Mouse (Mus musculus): Measurements from ENCODE around the gene Ttc25. TPM values are rescaled to one million over a fixed set of nuclear protein-coding genes. Genes with fewer than 3 reads are reported as not detected.
"Not testable (repeated sequence)": the region's sequence is repeated elsewhere in the genome, so short reads cannot be mapped to it uniquely, and the experiment has no call there.

Gene Ttc25
- polyA plus RNA-seq, 1 experiment from 2014 or later, result 1.2 TPM

DNA sequence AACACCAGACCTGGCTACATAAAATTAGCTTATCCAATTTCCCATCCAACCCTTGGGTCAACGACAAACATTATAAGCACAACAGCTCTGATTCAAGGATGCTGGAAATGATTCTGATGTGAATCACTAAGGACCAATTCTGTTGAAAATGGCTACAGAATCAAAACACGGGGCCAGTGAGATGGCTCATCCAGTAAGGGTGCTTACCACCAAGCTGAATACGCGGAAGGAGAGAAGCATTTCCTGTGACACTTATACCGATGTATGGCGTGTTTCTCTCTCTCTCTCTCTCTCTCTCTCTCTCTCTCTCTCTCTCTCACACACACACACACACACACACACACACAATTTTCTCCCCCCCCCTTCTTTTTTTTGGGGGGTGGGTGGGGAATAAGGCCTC is 61.7 kb downstream of the Ttc25 start:
- WGBS, result 94% methylated on average over 6 of the region's 6 CpGs
- Histone ChIP-seq H3K4me2 (no peak overlapping the region), H3K4me3 (replicated peaks) (no peak overlapping the region), H3K9me3 (no peaks in the 10 kb centered on the region), H3K9ac (replicated peaks) (no peak overlapping the region), H3K27ac (no peak overlapping the region), H3K27me3 (no peaks in the 10 kb centered on the region), H3K36me3 (peaks cover 44% of the 10 kb centered on the region), H3K4me1 (replicated peaks) (peaks cover 4% of the 10 kb centered on the region)
- ATAC-seq (ENCODE audit: insufficient number of reproducible peaks, insufficient read depth, low FRiP score, low TSS enrichment, low read depth), result no peak

DNA sequence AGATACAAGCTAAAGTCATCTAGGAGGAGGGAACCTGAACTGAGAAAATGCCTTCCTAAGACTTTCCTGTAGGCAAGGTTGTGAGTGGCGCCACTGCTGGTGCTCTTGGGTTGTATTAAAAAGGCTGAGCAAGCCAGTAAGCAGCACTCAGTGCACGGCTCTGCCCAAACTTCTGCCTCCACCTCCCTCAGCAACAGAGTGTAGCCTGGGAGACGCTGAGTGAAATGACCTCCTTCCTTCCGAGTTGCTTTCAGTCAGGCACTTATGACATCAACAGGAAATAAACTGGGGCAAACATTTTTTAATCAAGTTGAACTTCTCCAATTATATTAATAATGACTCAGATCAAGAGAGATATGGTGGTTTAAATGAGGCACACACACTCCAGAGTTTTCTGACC is 63.4 kb downstream of the Ttc25 start:
- ATAC-seq (ENCODE audit: insufficient number of reproducible peaks, insufficient read depth, low FRiP score, low TSS enrichment, low read depth), result no peak
- no peak overlapping the region for H3K4me3 ChIP-seq (replicated peaks)
- WGBS, result 76% methylated on average over 4 of the region's 4 CpGs
- peaks cover 39% of the 10 kb centered on the region; the same call in 1 of the 2 replicates for H3K36me3 ChIP-seq
- no peaks in the 10 kb centered on the region for H3K9me3 ChIP-seq
- peaks cover 4% of the 10 kb centered on the region for H3K4me1 ChIP-seq (replicated peaks)
- H3K27me3 ChIP-seq, result no peaks in the 10 kb centered on the region
- H3K4me2 ChIP-seq, result no peak overlapping the region
- no peak overlapping the region for H3K27ac ChIP-seq
- no peak overlapping the region for H3K9ac ChIP-seq (replicated peaks)

DNA sequence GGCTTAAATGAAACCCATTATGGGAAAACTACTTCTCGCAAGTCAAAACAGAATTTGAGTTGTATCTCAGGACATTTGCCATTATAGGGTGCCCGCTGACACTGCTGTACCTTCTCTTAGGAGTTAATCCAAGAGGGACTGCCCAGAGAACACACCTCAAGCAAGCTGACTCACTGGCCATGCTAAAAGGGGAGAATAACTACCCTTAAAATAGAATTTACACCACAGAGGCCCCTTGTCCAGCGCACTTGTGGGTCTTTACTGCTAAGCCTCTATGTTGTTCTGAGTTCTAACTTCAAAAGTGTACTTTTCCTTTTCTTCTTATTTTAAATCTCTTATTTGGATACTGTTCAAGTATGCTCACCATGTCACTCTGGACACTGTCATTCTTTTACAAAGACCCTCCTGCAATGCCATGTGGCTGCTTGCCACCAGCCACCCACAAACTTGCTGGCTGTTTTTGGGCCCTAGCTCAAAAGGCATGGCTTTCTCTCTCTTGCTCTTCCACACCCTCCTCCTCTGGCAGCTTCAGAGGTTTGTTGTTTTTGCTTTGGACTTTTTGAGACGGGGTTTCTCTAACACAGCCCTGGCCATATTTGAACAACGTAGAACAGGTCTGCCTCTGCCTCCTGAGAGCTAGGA is 64.1 kb downstream of the Ttc25 start:
- Histone ChIP-seq H3K4me1 (replicated peaks) (peaks cover 2% of the 10 kb centered on the region), H3K27me3 (no peaks in the 10 kb centered on the region), H3K9me3 (no peaks in the 10 kb centered on the region), H3K36me3 (peaks cover 39% of the 10 kb centered on the region; the same call in 1 of the 2 replicates), H3K4me3 (replicated peaks) (no peak overlapping the region), H3K9ac (replicated peaks) (no peak overlapping the region), H3K4me2 (no peak overlapping the region), H3K27ac (no peak overlapping the region)
- 95% methylated on average over 5 of the region's 5 CpGs for WGBS
- ATAC-seq (ENCODE audit: insufficient number of reproducible peaks, insufficient read depth, low FRiP score, low TSS enrichment, low read depth), result no peak

DNA sequence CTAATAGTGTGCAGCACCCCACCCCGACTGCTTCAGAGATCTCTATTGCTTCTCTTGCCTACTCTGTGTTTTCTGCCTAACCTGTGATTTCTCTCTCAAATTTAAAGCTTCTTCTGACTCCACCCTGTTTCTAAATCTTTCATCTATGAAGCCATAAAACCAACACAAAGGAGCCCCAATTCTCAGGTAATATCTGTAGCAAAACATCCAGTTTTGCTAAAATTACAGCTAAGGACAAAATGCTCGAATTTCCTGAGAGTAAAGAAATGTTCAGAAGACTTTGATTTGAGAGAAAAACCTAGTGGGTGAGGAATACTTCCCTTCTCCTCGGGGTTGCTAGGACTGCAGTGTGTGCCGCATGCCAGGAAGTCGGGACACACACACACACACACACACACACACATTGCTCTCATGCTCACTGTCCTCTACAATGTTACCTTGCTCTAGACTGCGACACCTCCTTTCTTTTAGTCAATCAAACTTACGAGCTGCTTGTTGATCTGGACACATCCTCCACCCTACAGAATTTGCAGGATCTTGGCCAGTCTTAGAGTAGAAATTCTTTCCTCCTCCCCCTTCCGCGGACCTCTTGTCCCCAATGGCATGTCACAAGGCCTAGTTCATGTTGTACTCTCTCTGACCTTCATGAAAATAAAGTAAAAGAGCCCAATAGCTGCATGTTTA is 64.7 kb downstream of the Ttc25 start:
- H3K27ac ChIP-seq, result no peak overlapping the region
- H3K4me3 ChIP-seq (replicated peaks), result no peak overlapping the region
- 86% methylated on average over 9 of the region's 9 CpGs for WGBS
- ATAC-seq (ENCODE audit: insufficient number of reproducible peaks, insufficient read depth, low FRiP score, low TSS enrichment, low read depth), result no peak
- H3K4me1 ChIP-seq (replicated peaks), result no peaks in the 10 kb centered on the region
- no peak overlapping the region for H3K4me2 ChIP-seq
- no peak overlapping the region for H3K9ac ChIP-seq (replicated peaks)
- H3K27me3 ChIP-seq, result no peaks in the 10 kb centered on the region
- peaks cover 39% of the 10 kb centered on the region; the same call in 1 of the 2 replicates for H3K36me3 ChIP-seq
- no peaks in the 10 kb centered on the region for H3K9me3 ChIP-seq

DNA sequence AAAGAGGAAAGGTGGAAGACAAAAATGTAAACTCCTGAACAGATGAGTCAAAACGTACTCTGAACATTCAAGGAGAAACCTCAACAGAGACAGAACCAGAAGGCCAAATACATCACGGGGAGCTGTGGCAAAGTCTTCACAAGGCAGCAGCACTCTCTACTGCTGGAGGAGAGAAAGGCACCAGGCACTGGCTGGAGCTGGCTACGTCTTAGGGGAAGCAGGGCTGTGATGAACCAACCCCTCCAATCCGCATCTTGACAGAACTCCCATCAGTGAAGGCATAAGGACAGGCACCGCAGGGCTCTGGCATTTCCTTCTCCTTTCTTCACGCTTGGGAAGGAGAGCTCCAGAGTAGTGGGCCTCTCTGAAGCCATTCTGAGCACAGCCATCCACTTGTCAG is 66.2 kb downstream of the Ttc25 start:
- H3K9ac ChIP-seq (replicated peaks), result no peak overlapping the region
- no peak overlapping the region for H3K27ac ChIP-seq
- H3K27me3 ChIP-seq, result no peaks in the 10 kb centered on the region
- no peak overlapping the region for H3K4me2 ChIP-seq
- H3K36me3 ChIP-seq, result peaks cover 46% of the 10 kb centered on the region
- ATAC-seq (ENCODE audit: insufficient number of reproducible peaks, insufficient read depth, low FRiP score, low TSS enrichment, low read depth), result no peak
- H3K4me3 ChIP-seq (replicated peaks), result no peak overlapping the region
- H3K9me3 ChIP-seq, result no peaks in the 10 kb centered on the region
- H3K4me1 ChIP-seq (replicated peaks), result no peaks in the 10 kb centered on the region; the same call in 1 of the 2 replicates
- WGBS, result 89% methylated on average over 6 of the region's 6 CpGs

DNA sequence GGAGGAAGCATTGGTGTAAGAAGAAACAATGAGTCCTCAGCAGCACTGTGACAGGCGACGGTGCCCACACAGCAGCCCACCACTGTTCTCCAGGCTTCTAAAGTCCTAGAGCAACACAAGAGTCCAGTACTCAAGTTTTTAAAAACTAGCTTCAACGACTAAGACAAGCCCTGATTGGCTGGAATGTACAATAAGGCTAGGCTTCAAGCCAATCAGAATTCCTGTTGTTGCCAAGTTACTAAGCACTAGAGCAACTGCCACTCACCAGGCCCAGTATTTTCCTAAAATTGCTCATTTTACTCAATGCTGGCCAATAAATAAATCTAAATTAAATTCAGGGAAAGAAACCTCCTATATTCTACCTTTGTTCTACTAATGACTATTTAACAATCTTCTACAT is 67.8 kb downstream of the Ttc25 start:
- Histone ChIP-seq H3K36me3 (peaks cover 33% of the 10 kb centered on the region), H3K9ac (replicated peaks) (no peak overlapping the region), H3K4me2 (no peak overlapping the region), H3K4me3 (replicated peaks) (no peak overlapping the region), H3K9me3 (no peaks in the 10 kb centered on the region), H3K27me3 (no peaks in the 10 kb centered on the region), H3K27ac (no peak overlapping the region), H3K4me1 (replicated peaks) (peaks cover 8% of the 10 kb centered on the region)
- ATAC-seq (ENCODE audit: insufficient number of reproducible peaks, insufficient read depth, low FRiP score, low TSS enrichment, low read depth), result no peak
- WGBS, result 94% methylated on average over 3 of the region's 3 CpGs

DNA sequence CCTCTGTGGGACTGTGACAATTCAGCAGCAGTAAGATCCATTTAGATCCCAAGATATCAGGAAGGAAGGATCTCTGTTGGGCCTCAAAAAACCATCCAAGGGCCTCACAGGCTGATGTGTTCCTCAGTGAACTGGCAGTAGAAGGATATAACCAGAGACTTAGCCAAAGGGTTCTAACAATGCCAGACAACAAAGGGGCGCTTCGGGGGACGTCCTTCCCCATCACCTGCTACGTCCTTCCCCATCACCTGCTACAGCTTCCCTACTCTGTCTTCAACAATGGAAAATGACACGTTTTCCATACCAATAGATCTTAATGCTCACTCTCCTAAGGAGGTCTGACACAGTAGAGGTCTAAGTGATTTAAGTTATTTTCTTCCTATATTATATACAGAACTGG is 70.9 kb downstream of the Ttc25 start:
- H3K9ac ChIP-seq (replicated peaks), result no peak overlapping the region
- H3K4me2 ChIP-seq, result no peak overlapping the region
- WGBS, result 91% methylated on average over 5 of the region's 5 CpGs
- ATAC-seq (ENCODE audit: insufficient number of reproducible peaks, insufficient read depth, low FRiP score, low TSS enrichment, low read depth), result no peak
- H3K27me3 ChIP-seq, result no peaks in the 10 kb centered on the region
- H3K4me1 ChIP-seq (replicated peaks), result peaks cover 18% of the 10 kb centered on the region
- no peaks in the 10 kb centered on the region for H3K9me3 ChIP-seq
- peaks cover 20% of the 10 kb centered on the region for H3K36me3 ChIP-seq
- H3K4me3 ChIP-seq (replicated peaks), result no peak overlapping the region
- H3K27ac ChIP-seq, result no peak overlapping the region

- Histone ChIP-seq H3K36me3 (peaks cover 15% of the 10 kb centered on the region), H3K4me1 (replicated peaks) (peaks cover 18% of the 10 kb centered on the region)
- H3K27me3 ChIP-seq; ATAC-seq (ENCODE audit: insufficient number of reproducible peaks, insufficient read depth, low FRiP score, low TSS enrichment, low read depth); H3K9me3 ChIP-seq; H3K27ac ChIP-seq; H3K4me2 ChIP-seq; H3K9ac ChIP-seq (replicated peaks); H3K4me3 ChIP-seq (replicated peaks): not testable (repeated sequence)
- WGBS, result 89% methylated on average over 7 of the region's 7 CpGs
Observed at GRCm38 (mm10) chr11:100616836-100617235, 71.4 kb downstream of the Ttc25 start.

DNA sequence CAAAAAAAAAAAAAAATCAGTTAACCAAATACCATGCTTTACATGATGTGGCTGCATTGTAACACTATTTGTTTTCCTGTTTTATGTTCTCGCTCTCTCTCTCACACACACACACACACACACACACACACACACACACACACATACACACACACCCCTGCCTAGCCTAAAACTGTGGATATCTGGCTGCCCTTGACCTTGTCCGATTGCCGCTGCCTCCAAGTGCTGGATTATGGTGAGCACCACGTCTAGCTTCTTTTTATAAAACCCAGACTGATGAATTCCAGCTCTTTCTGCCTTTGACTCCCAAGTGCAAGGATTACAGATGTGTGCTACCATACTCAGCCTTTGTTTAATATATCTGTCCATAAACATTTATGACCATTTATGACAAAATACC is 72.1 kb downstream of the Ttc25 start:
- 85% methylated on average over 4 of the region's 4 CpGs for WGBS
- Histone ChIP-seq H3K4me3 (replicated peaks) (no peak overlapping the region), H3K9me3 (no peaks in the 10 kb centered on the region), H3K36me3 (peaks cover 10% of the 10 kb centered on the region), H3K27me3 (no peaks in the 10 kb centered on the region), H3K27ac (no peak overlapping the region), H3K4me1 (replicated peaks) (peaks cover 18% of the 10 kb centered on the region), H3K9ac (replicated peaks) (no peak overlapping the region), H3K4me2 (peak overlapping the region; percentile 86)
- ATAC-seq (ENCODE audit: insufficient number of reproducible peaks, insufficient read depth, low FRiP score, low TSS enrichment, low read depth), result no peak

- no peaks in the 10 kb centered on the region for H3K9me3 ChIP-seq
- H3K9ac ChIP-seq (replicated peaks), result peak within 1 kb of the TSS; percentile 89
- WGBS, result 1% methylated on average over 35 of the region's 36 CpGs
- peak; percentile 69 for ATAC-seq (ENCODE audit: insufficient number of reproducible peaks, insufficient read depth, low FRiP score, low TSS enrichment, low read depth)
- peak within 1 kb of the TSS; percentile 93 for H3K27ac ChIP-seq
- peaks cover 10% of the 10 kb centered on the region for H3K36me3 ChIP-seq
- peak within 1 kb of the TSS; percentile 92 for H3K4me3 ChIP-seq (replicated peaks)
- peak within 1 kb of the TSS; percentile 86 for H3K4me2 ChIP-seq
- H3K4me1 ChIP-seq (replicated peaks), result peaks cover 25% of the 10 kb centered on the region
- H3K27me3 ChIP-seq, result no peaks in the 10 kb centered on the region
Observed at GRCm38 (mm10) chr11:100618761-100619484, 73.5 kb downstream of the Ttc25 start, which contains the start of gene Nkiras2. Gene Nkiras2 (plus strand): TSS chr11:100619244.

DNA sequence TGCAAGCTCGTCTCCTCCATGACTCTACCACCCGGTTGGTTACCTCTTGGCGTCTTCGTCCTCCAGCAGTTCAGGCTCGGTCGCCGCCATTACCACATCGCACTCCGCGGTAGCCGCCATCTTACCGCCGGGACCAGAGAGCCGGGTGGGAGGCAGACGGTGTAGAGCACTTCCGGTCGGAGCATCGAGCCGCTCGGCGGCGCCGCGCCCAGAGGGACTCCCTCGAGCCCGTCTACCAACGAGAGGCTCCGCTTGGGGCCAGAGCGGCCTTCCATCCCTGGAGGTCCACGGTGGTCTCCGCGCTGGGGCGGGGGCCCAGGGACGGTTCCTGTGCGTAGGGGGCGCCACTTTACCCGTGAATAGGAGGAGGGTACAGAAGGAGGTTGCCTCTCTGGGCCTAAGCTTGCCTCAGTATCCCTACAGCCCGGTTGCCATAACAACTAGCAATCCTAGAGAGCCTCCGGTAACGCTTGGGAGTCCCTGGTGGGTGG is 74.1 kb downstream of the Ttc25 start:
- Histone ChIP-seq H3K9ac (replicated peaks) (peak overlapping the region; percentile 89), H3K27me3 (no peaks in the 10 kb centered on the region), H3K4me3 (replicated peaks) (peak overlapping the region; percentile 92), H3K4me2 (peak overlapping the region; percentile 86), H3K36me3 (peaks cover 15% of the 10 kb centered on the region), H3K27ac (peak overlapping the region; percentile 93), H3K9me3 (no peaks in the 10 kb centered on the region), H3K4me1 (replicated peaks) (peaks cover 28% of the 10 kb centered on the region)
- ATAC-seq (ENCODE audit: insufficient number of reproducible peaks, insufficient read depth, low FRiP score, low TSS enrichment, low read depth), result peak; percentile 97
- WGBS, result under 1% methylated on average over 39 of the region's 40 CpGs

Measured in limb, embryonic 12.5 days (tissue).